Mouse (Mus musculus): Measurements from ENCODE around the gene Aqp9. TPM values are rescaled to one million over a fixed set of nuclear protein-coding genes. Genes with fewer than 3 reads are reported as not detected.

The Aqp9 gene
- polyA plus RNA-seq, 1 experiment from 2014 or later = not detected

DNA sequence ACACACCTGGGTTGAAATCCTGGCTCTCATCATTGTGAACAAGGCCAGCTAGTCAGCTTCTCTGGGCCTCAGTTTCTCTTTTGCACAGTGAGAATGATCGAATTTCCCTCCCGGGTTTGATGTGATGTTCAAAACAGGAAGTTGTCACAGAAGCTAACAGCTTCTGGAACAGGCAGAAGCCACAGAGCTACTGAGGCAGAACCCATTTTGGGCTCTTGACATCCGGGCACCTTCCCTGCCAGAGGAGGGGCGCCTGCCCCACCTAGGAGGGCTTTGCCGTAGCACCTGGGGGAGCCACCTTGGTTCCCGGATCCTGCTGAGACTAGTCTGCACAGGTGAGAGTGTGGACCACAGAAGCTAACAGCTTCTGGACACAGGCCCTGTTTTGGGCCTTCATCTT, 74.4 kb downstream of the Aqp9 start:
- Histone ChIP-seq H3K4me3 (ENCODE audit: low read depth, low read length) (no peak overlapping the region), H3K27me3 (ENCODE audit: control insufficient read depth, insufficient read depth, low read length) (no peaks in the 10 kb centered on the region), H3K9me3 (ENCODE audit: control insufficient read depth, low read length) (no peaks in the 10 kb centered on the region), H3K4me1 (replicated peaks; ENCODE audit: control insufficient read depth, insufficient read depth, low read length) (no peaks in the 10 kb centered on the region), H3K27ac (ENCODE audit: low read depth, low read length) (no peak overlapping the region), H3K9ac (ENCODE audit: low read depth, low read length) (no peak overlapping the region), H3K4me2 (replicated peaks; ENCODE audit: low read depth, low read length) (no peak overlapping the region), H3K36me3 (ENCODE audit: control insufficient read depth, insufficient read depth, low read length) (no peaks in the 10 kb centered on the region)
- ATAC-seq (ENCODE audit: low FRiP score) = no peak
- 92% methylated on average over 6 of the region's 6 CpGs for WGBS
- no peak for DNase-seq (ENCODE audit: low spot score)

DNA sequence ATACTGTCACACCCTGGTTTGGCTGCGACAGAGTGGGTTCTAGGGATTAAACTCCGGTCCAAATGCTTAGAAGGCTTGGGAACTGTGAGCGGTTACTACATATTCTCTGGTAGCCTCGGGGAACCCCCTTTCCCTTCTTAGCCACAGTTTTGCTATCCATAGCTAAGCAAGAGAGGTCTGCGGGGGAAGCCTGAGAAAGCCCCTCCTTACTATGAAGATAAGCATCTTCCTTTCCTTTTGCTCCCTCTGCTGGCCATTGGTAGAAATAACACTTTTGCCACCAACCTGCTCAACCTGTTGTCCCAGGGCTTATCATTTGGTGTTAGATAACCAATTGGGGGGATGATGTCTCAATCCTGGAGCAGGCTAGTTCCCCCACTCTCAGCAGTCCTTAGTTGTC, 76.4 kb downstream of the Aqp9 start:
- Histone ChIP-seq H3K27ac (ENCODE audit: low read depth, low read length) (no peak overlapping the region), H3K27me3 (ENCODE audit: control insufficient read depth, insufficient read depth, low read length) (no peaks in the 10 kb centered on the region), H3K9ac (ENCODE audit: low read depth, low read length) (no peak overlapping the region), H3K36me3 (ENCODE audit: control insufficient read depth, insufficient read depth, low read length) (no peaks in the 10 kb centered on the region), H3K9me3 (ENCODE audit: control insufficient read depth, low read length) (no peaks in the 10 kb centered on the region), H3K4me3 (ENCODE audit: low read depth, low read length) (no peak overlapping the region), H3K4me2 (replicated peaks; ENCODE audit: low read depth, low read length) (no peak overlapping the region), H3K4me1 (replicated peaks; ENCODE audit: control insufficient read depth, insufficient read depth, low read length) (no peaks in the 10 kb centered on the region)
- ATAC-seq (ENCODE audit: low FRiP score) (no peak), DNase-seq (ENCODE audit: low spot score) (peak; percentile 80)
- 78% methylated on average over 5 of the region's 5 CpGs for WGBS

DNA sequence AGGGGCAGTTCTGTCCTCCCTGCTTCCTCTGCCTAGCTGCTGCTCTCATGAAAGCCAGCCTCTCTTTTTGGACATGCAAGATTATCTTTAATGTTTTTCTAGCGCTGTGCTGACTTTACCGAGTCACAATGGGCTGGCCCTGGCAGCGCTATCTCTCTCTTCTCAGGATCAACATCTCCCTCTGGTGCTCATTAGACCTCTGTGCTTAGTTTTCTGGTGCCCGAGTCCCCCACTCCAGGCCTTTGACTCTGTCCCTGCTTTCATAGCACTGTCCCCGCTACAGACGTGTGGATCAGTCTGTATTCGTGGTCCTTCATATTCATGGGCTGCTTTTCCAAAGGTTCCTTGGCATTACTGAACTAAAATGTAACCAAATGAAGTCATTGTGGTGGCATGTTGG, 89.3 kb downstream of the Aqp9 start:
- WGBS = 77% methylated on average over 7 of the region's 7 CpGs
- no peak for DNase-seq (ENCODE audit: low spot score)

DNA sequence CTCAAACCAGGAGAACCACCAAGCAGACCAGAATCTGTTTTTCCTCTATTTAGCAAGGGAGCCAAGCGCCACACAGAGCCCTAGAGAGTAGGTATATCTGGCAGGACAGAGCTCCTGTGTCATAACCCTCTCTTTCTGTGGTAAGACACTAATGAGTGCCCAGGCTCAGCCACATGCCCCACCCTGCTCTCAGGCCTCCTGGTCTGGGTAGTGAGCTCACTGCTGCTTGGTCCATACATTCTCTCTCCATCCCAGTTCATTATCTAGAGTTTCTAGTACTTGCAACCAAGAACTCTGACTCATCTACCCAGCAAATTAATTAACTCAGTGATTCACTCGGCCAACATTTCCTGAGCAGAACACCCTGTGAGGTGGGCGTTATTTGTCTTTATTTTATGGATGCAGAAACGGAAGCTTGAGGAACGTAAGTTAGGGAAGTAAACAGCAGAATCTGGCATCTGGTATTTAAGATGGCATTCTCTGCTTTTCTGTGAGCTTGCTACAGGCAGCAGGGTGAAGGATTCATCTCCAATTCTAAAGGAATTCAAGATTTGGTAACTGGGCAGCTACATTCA, 91.1 kb downstream of the Aqp9 start:
- Histone ChIP-seq H3K27me3 (ENCODE audit: control insufficient read depth, insufficient read depth, low read length) (no peaks in the 10 kb centered on the region), H3K27ac (ENCODE audit: low read depth, low read length) (no peak overlapping the region), H3K9me3 (ENCODE audit: control insufficient read depth, low read length) (no peaks in the 10 kb centered on the region), H3K36me3 (ENCODE audit: control insufficient read depth, insufficient read depth, low read length) (no peaks in the 10 kb centered on the region), H3K4me2 (replicated peaks; ENCODE audit: low read depth, low read length) (no peak overlapping the region), H3K4me3 (ENCODE audit: low read depth, low read length) (no peak overlapping the region), H3K9ac (ENCODE audit: low read depth, low read length) (no peak overlapping the region), H3K4me1 (replicated peaks; ENCODE audit: control insufficient read depth, insufficient read depth, low read length) (no peaks in the 10 kb centered on the region)
- no peak for ATAC-seq (ENCODE audit: low FRiP score)
- WGBS = 91% methylated on average over 5 of the region's 5 CpGs
- DNase-seq (ENCODE audit: low spot score) = no peak

More for the DNA sequence above, 89.3 kb downstream of the Aqp9 start:
- Histone ChIP-seq H3K9me3 (ENCODE audit: control insufficient read depth, low read length) (no peaks in the 10 kb centered on the region), H3K4me2 (replicated peaks; ENCODE audit: low read depth, low read length) (no peak overlapping the region), H3K36me3 (ENCODE audit: control insufficient read depth, insufficient read depth, low read length) (no peaks in the 10 kb centered on the region), H3K4me3 (ENCODE audit: low read depth, low read length) (no peak overlapping the region), H3K9ac (ENCODE audit: low read depth, low read length) (no peak overlapping the region), H3K27me3 (ENCODE audit: control insufficient read depth, insufficient read depth, low read length) (no peaks in the 10 kb centered on the region), H3K4me1 (replicated peaks; ENCODE audit: control insufficient read depth, insufficient read depth, low read length) (no peaks in the 10 kb centered on the region), H3K27ac (ENCODE audit: low read depth, low read length) (no peak overlapping the region)
- ATAC-seq (ENCODE audit: low FRiP score) = no peak

DNA sequence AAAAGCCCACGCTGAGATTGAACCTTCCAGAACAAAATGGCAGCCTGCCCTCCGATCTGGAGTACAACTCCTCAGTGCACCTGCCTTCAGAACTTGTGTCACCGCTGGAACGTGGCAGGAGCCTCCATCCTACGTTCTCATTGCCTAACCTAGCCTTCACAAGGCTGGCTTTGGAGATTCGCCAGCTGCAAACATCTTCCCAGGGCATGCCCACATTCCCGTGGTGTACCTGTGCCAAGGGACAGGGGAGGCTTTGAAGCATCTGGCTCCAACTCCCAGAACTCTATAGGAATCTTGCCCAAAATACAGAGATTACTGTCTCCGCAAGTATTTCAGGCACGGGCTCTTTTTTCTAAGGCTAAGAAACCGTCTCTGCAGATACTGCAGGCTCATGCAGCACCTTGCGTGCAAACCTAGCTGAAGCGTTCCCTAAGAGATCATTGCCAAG, 92.3 kb downstream of the Aqp9 start:
- no peaks in the 10 kb centered on the region for H3K36me3 ChIP-seq (ENCODE audit: control insufficient read depth, insufficient read depth, low read length)
- H3K4me2 ChIP-seq (replicated peaks; ENCODE audit: low read depth, low read length) = no peak overlapping the region
- H3K9me3 ChIP-seq (ENCODE audit: control insufficient read depth, low read length) = no peaks in the 10 kb centered on the region
- H3K4me3 ChIP-seq (ENCODE audit: low read depth, low read length) = no peak overlapping the region
- ATAC-seq (ENCODE audit: low FRiP score) (no peak), DNase-seq (ENCODE audit: low spot score) (no peak)
- whole genome bisulfite sequencing = 85% methylated on average over 12 of the region's 12 CpGs
- H3K27me3 ChIP-seq (ENCODE audit: control insufficient read depth, insufficient read depth, low read length) = no peaks in the 10 kb centered on the region
- no peak overlapping the region for H3K27ac ChIP-seq (ENCODE audit: low read depth, low read length)
- no peaks in the 10 kb centered on the region for H3K4me1 ChIP-seq (replicated peaks; ENCODE audit: control insufficient read depth, insufficient read depth, low read length)
- no peak overlapping the region for H3K9ac ChIP-seq (ENCODE audit: low read depth, low read length)

DNA sequence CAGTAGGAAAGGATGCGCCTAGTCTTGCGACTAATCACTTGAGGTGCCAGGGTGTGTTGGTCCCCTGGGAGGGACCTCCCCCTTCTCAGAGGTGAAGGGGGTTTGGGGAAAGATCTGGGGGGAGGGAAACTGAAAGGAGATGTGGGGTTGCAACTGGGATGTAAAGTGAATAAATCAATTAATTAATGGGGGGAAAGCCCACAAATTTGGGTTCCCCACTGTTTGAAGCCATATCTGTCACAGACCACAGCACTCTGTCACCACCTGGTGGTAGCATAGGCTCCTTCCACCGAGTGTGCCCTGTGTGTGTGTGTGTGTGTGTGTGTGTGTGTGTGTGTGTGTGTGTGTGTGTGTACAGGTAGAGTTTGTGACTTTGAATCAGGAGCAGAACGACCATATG, 94.7 kb downstream of the Aqp9 start:
- H3K4me3 ChIP-seq (ENCODE audit: low read depth, low read length) = no peak overlapping the region
- ATAC-seq (ENCODE audit: low FRiP score) = no peak
- H3K27ac ChIP-seq (ENCODE audit: low read depth, low read length) = no peak overlapping the region
- no peaks in the 10 kb centered on the region for H3K36me3 ChIP-seq (ENCODE audit: control insufficient read depth, insufficient read depth, low read length)
- H3K9me3 ChIP-seq (ENCODE audit: control insufficient read depth, low read length) = no peaks in the 10 kb centered on the region
- H3K4me1 ChIP-seq (replicated peaks; ENCODE audit: control insufficient read depth, insufficient read depth, low read length) = no peaks in the 10 kb centered on the region
- H3K27me3 ChIP-seq (ENCODE audit: control insufficient read depth, insufficient read depth, low read length) = no peaks in the 10 kb centered on the region
- WGBS = 59% methylated on average over 4 of the region's 4 CpGs
- DNase-seq (ENCODE audit: low spot score) = peak; percentile 58
- H3K9ac ChIP-seq (ENCODE audit: low read depth, low read length) = no peak overlapping the region
- H3K4me2 ChIP-seq (replicated peaks; ENCODE audit: low read depth, low read length) = no peak overlapping the region

DNA sequence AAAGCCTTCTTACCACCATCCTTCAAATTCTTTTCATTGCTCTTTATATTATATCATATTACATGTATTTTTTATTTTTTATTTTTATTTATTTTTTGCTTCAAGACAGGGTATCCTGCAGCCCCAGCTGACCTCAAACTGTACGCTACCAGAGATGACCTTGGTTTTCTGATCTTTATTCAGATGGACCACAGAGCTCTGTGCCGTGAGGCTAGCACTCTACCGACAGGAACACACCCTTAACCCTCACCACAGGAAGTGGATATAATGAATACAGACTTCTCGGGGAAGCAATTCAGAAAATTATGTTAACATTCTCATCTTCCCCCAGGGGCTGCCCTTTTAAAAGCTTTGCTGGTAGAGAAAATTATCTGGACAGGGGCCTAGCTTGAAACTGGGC, 95.4 kb downstream of the Aqp9 start:
- H3K27ac ChIP-seq (ENCODE audit: low read depth, low read length) = no peak overlapping the region
- H3K27me3 ChIP-seq (ENCODE audit: control insufficient read depth, insufficient read depth, low read length) = no peaks in the 10 kb centered on the region
- no peak overlapping the region for H3K4me3 ChIP-seq (ENCODE audit: low read depth, low read length)
- no peak for DNase-seq (ENCODE audit: low spot score)
- WGBS = 38% methylated on average over 4 of the region's 4 CpGs
- ATAC-seq (ENCODE audit: low FRiP score) = no peak
- no peak overlapping the region for H3K4me2 ChIP-seq (replicated peaks; ENCODE audit: low read depth, low read length)
- H3K36me3 ChIP-seq (ENCODE audit: control insufficient read depth, insufficient read depth, low read length) = no peaks in the 10 kb centered on the region
- H3K9ac ChIP-seq (ENCODE audit: low read depth, low read length) = no peak overlapping the region
- no peaks in the 10 kb centered on the region for H3K9me3 ChIP-seq (ENCODE audit: control insufficient read depth, low read length)
- H3K4me1 ChIP-seq (replicated peaks; ENCODE audit: control insufficient read depth, insufficient read depth, low read length) = no peaks in the 10 kb centered on the region

DNA sequence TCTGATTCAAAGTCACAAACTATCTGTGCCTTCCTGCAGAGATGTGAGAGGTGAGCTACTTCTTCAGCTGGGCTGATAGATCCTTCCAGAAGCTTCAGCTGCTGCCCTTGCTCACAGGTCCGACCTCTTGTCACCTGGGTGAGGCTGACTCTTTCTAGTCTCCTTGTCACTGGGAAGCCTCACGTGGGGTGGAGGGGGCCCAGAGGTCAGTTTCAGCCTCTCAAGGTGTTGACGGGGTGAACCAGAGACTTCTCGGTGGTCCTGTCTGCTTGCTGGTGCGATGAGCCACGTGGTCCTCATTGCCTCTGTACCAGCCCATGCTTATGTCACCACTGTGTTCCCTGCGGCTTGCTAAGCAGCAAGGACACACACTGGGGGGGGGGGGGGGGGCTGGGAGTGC, 96.0 kb downstream of the Aqp9 start:
- DNase-seq (ENCODE audit: low spot score) (no peak), ATAC-seq (ENCODE audit: low FRiP score) (no peak)
- WGBS = 69% methylated on average over 7 of the region's 7 CpGs
- H3K27ac ChIP-seq (ENCODE audit: low read depth, low read length) = no peak overlapping the region
- no peaks in the 10 kb centered on the region for H3K36me3 ChIP-seq (ENCODE audit: control insufficient read depth, insufficient read depth, low read length)
- no peak overlapping the region for H3K4me2 ChIP-seq (replicated peaks; ENCODE audit: low read depth, low read length)
- H3K4me3 ChIP-seq (ENCODE audit: low read depth, low read length) = no peak overlapping the region
- no peak overlapping the region for H3K9ac ChIP-seq (ENCODE audit: low read depth, low read length)
- no peaks in the 10 kb centered on the region for H3K4me1 ChIP-seq (replicated peaks; ENCODE audit: control insufficient read depth, insufficient read depth, low read length)
- H3K9me3 ChIP-seq (ENCODE audit: control insufficient read depth, low read length) = no peaks in the 10 kb centered on the region
- no peaks in the 10 kb centered on the region for H3K27me3 ChIP-seq (ENCODE audit: control insufficient read depth, insufficient read depth, low read length)

DNA sequence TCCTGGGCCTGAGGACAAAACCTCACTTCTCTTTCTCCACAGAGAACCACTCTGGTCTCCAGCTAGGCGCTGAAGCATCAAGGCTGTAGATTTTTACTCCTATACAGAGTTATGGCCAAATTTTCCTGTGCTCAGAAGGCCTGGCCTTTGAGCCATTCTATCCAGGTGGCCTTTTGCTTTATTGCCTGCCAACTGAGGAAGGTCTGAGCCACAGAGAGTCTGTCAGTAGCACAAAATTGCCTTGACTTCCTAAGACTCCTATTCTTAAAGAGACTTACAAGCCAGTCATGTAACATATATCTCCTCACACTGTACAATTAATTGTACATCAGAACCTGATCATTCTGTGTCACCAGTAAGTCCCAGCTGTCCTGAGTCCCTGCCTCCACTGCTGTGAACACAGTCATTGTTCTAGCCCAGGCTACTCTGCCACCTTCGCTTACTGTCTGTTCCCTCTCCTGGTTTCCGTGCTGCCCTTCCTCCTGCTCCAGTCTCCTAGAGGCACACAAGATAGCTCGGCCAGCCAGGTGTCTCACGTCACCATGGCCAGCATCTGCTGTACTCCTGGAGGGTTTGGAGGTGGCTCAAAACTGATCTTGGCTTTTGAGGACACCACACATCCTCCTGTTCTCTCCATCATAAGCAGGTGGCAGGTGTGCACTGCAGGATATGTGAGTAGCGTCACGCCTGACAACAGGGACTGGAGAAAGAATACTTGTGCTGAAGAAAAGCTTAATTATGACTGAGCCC, 96.7 kb downstream of the Aqp9 start:
- no peaks in the 10 kb centered on the region for H3K9me3 ChIP-seq (ENCODE audit: control insufficient read depth, low read length)
- H3K27me3 ChIP-seq (ENCODE audit: control insufficient read depth, insufficient read depth, low read length) = no peaks in the 10 kb centered on the region
- ATAC-seq (ENCODE audit: low FRiP score) (no peak), DNase-seq (ENCODE audit: low spot score) (no peak)
- 87% methylated on average over 7 of the region's 7 CpGs for WGBS
- H3K4me1 ChIP-seq (replicated peaks; ENCODE audit: control insufficient read depth, insufficient read depth, low read length) = no peaks in the 10 kb centered on the region
- no peak overlapping the region for H3K4me3 ChIP-seq (ENCODE audit: low read depth, low read length)
- H3K4me2 ChIP-seq (replicated peaks; ENCODE audit: low read depth, low read length) = no peak overlapping the region
- no peaks in the 10 kb centered on the region for H3K36me3 ChIP-seq (ENCODE audit: control insufficient read depth, insufficient read depth, low read length)
- no peak overlapping the region for H3K27ac ChIP-seq (ENCODE audit: low read depth, low read length)
- no peak overlapping the region for H3K9ac ChIP-seq (ENCODE audit: low read depth, low read length)
